Mouse (Mus musculus): ENCODE data around the gene Grrp1. TPM values are rescaled to one million over a fixed set of nuclear protein-coding genes. Genes with fewer than 3 reads are reported as not detected.
A peak's percentile ranks its signal among the peaks of the same experiment; 100 is the strongest.

Gene Grrp1
- polyA plus RNA-seq, 1 experiment from 2014 or later, result 6.8 TPM

- Histone ChIP-seq H3K9ac (ENCODE audit: low read depth, low read length) (no peak overlapping the region), H3K4me3 (ENCODE audit: low read depth, low read length) (no peak overlapping the region), H3K9me3 (ENCODE audit: control insufficient read depth, low read length) (no peaks in the 10 kb centered on the region), H3K36me3 (ENCODE audit: control insufficient read depth, insufficient read depth, low read length) (no peaks in the 10 kb centered on the region), H3K4me1 (ENCODE audit: control insufficient read depth, insufficient read depth, low read length) (peaks cover 17% of the 10 kb centered on the region), H3K4me2 (ENCODE audit: low read depth, low read length) (no peak overlapping the region), H3K27ac (replicated peaks; ENCODE audit: low read depth, low read length) (0 out of 2 replicates have a peak overlapping the region, but pooled peaks have one; percentile 33), H3K27me3 (replicated peaks; ENCODE audit: control insufficient read depth, insufficient read depth, low read length) (peaks cover 35% of the 10 kb centered on the region)
- DNase-seq (ENCODE audit: low spot score), result peak; percentile 52
- no peak for ATAC-seq (ENCODE audit: low read depth)
- WGBS, result 18% methylated on average over 11 of the region's 11 CpGs
Observed at GRCm38 (mm10) chr4:134257198-134258009, 3.5 kb upstream of the Grrp1 start.

GRCm38 (mm10) chr4:134256407-134257197 is 2.7 kb upstream of the Grrp1 start:
- no peak overlapping the region for H3K4me2 ChIP-seq (ENCODE audit: low read depth, low read length)
- ATAC-seq (ENCODE audit: low read depth), result no peak
- DNase-seq (ENCODE audit: low spot score), result no peak
- H3K27me3 ChIP-seq (replicated peaks; ENCODE audit: control insufficient read depth, insufficient read depth, low read length), result peaks cover 43% of the 10 kb centered on the region
- H3K4me3 ChIP-seq (ENCODE audit: low read depth, low read length), result no peak overlapping the region
- 0 out of 2 replicates have a peak overlapping the region, but pooled peaks have one; percentile 5 for H3K9ac ChIP-seq (ENCODE audit: low read depth, low read length)
- no peaks in the 10 kb centered on the region for H3K9me3 ChIP-seq (ENCODE audit: control insufficient read depth, low read length)
- 0 out of 2 replicates have a peak overlapping the region, but pooled peaks have one; percentile 33 for H3K27ac ChIP-seq (replicated peaks; ENCODE audit: low read depth, low read length)
- H3K4me1 ChIP-seq (ENCODE audit: control insufficient read depth, insufficient read depth, low read length), result peaks cover 25% of the 10 kb centered on the region
- no peaks in the 10 kb centered on the region for H3K36me3 ChIP-seq (ENCODE audit: control insufficient read depth, insufficient read depth, low read length)
- WGBS, result 15% methylated on average over 16 of the region's 19 CpGs

GRCm38 (mm10) chr4:134255854-134256253 is 1.9 kb upstream of the Grrp1 start:
- Histone ChIP-seq H3K27me3 (replicated peaks; ENCODE audit: control insufficient read depth, insufficient read depth, low read length) (peaks cover 50% of the 10 kb centered on the region), H3K4me3 (ENCODE audit: low read depth, low read length) (no peak overlapping the region), H3K9me3 (ENCODE audit: control insufficient read depth, low read length) (no peaks in the 10 kb centered on the region), H3K9ac (ENCODE audit: low read depth, low read length) (0 out of 2 replicates have a peak overlapping the region, but pooled peaks have one; percentile 5), H3K27ac (replicated peaks; ENCODE audit: low read depth, low read length) (no peak overlapping the region), H3K36me3 (ENCODE audit: control insufficient read depth, insufficient read depth, low read length) (no peaks in the 10 kb centered on the region), H3K4me2 (ENCODE audit: low read depth, low read length) (no peak overlapping the region), H3K4me1 (ENCODE audit: control insufficient read depth, insufficient read depth, low read length) (peaks cover 30% of the 10 kb centered on the region)
- no peak for DNase-seq (ENCODE audit: low spot score)
- ATAC-seq (ENCODE audit: low read depth), result no peak
- 20% methylated on average over 4 of the region's 4 CpGs for WGBS

- H3K27me3 ChIP-seq (replicated peaks; ENCODE audit: control insufficient read depth, insufficient read depth, low read length), result peaks cover 60% of the 10 kb centered on the region
Observed at GRCm38 (mm10) chr4:134254835-134255234, 929 bp upstream of the Grrp1 start.

GRCm38 (mm10) chr4:134252911-134253721 is 790 bp downstream of the Grrp1 start:
- Histone ChIP-seq H3K27ac (replicated peaks; ENCODE audit: low read depth, low read length) (no peak overlapping the region), H3K4me1 (ENCODE audit: control insufficient read depth, insufficient read depth, low read length) (peaks cover 34% of the 10 kb centered on the region), H3K9ac (ENCODE audit: low read depth, low read length) (peak overlapping the region; percentile 43; the same call in 1 of the 2 replicates), H3K36me3 (ENCODE audit: control insufficient read depth, insufficient read depth, low read length) (no peaks in the 10 kb centered on the region), H3K9me3 (ENCODE audit: control insufficient read depth, low read length) (no peaks in the 10 kb centered on the region), H3K4me3 (ENCODE audit: low read depth, low read length) (peak overlapping the region; percentile 54), H3K4me2 (ENCODE audit: low read depth, low read length) (peak overlapping the region; percentile 93), H3K27me3 (replicated peaks; ENCODE audit: control insufficient read depth, insufficient read depth, low read length) (peaks cover 75% of the 10 kb centered on the region)
- ATAC-seq (ENCODE audit: low read depth), result no peak
- 15% methylated on average over 15 of the region's 15 CpGs for WGBS
- no peak for DNase-seq (ENCODE audit: low spot score)

More at GRCm38 (mm10) chr4:134254835-134255234, 929 bp upstream of the Grrp1 start:
- no peak for DNase-seq (ENCODE audit: low spot score)
- no peak overlapping the region for H3K9ac ChIP-seq (ENCODE audit: low read depth, low read length)
- WGBS, result 38% methylated on average over 3 of the region's 3 CpGs
- no peaks in the 10 kb centered on the region for H3K36me3 ChIP-seq (ENCODE audit: control insufficient read depth, insufficient read depth, low read length)
- peaks cover 36% of the 10 kb centered on the region for H3K4me1 ChIP-seq (ENCODE audit: control insufficient read depth, insufficient read depth, low read length)
- no peak overlapping the region for H3K4me2 ChIP-seq (ENCODE audit: low read depth, low read length)
- ATAC-seq (ENCODE audit: low read depth), result no peak
- no peak overlapping the region for H3K4me3 ChIP-seq (ENCODE audit: low read depth, low read length)
- H3K27ac ChIP-seq (replicated peaks; ENCODE audit: low read depth, low read length), result no peak overlapping the region
- no peaks in the 10 kb centered on the region for H3K9me3 ChIP-seq (ENCODE audit: control insufficient read depth, low read length)

DNA sequence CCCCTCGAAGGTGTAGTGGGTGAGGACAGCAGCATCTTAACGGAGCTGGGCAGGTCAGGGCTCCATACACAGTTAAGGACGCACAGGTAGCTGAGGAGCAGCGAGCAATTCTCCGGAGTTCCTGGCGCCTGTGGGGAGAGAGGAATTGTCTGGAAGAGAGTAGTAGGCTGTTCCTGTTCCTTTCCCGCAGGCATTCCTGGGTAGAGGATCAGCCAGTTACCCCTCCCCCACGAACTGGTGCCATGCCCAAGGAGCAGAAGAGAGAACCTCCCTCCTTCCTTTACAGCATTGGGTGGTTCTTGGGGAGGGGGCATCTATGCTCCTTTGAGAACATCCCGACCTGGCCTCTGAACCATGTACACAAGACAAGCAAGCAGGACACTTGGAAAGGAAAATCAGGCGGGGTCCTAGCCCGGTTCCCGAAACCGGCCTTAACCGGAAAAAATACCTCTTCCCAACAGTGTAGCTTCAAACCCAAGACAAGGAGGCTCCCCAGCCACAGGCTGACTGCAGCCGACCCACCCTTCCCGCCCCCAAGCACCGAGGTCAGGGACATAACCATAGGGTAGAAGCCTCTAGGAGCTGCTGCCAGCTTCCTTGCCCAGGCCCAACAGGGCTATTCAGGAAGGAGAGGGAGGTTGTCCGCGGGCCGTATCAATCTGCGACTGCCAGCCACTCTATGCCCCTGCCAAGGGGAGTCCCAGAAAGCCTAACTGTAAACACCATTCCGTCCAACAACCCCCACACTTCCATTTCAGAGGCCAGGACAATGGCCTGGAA is 1.6 kb downstream of the Grrp1 start:
- 9% methylated on average over 20 of the region's 22 CpGs for WGBS
- no peaks in the 10 kb centered on the region for H3K9me3 ChIP-seq (ENCODE audit: control insufficient read depth, low read length)
- 0 out of 2 replicates have a peak overlapping the region, but pooled peaks have one; percentile 65 for H3K9ac ChIP-seq (ENCODE audit: low read depth, low read length)
- no peak overlapping the region for H3K27ac ChIP-seq (replicated peaks; ENCODE audit: low read depth, low read length)
- peaks cover 82% of the 10 kb centered on the region for H3K27me3 ChIP-seq (replicated peaks; ENCODE audit: control insufficient read depth, insufficient read depth, low read length)
- DNase-seq (ENCODE audit: low spot score), result no peak
- no peaks in the 10 kb centered on the region for H3K36me3 ChIP-seq (ENCODE audit: control insufficient read depth, insufficient read depth, low read length)
- peaks cover 33% of the 10 kb centered on the region for H3K4me1 ChIP-seq (ENCODE audit: control insufficient read depth, insufficient read depth, low read length)
- peak overlapping the region; percentile 93 for H3K4me2 ChIP-seq (ENCODE audit: low read depth, low read length)
- peak overlapping the region; percentile 54 for H3K4me3 ChIP-seq (ENCODE audit: low read depth, low read length)
- ATAC-seq (ENCODE audit: low read depth), result no peak

DNA sequence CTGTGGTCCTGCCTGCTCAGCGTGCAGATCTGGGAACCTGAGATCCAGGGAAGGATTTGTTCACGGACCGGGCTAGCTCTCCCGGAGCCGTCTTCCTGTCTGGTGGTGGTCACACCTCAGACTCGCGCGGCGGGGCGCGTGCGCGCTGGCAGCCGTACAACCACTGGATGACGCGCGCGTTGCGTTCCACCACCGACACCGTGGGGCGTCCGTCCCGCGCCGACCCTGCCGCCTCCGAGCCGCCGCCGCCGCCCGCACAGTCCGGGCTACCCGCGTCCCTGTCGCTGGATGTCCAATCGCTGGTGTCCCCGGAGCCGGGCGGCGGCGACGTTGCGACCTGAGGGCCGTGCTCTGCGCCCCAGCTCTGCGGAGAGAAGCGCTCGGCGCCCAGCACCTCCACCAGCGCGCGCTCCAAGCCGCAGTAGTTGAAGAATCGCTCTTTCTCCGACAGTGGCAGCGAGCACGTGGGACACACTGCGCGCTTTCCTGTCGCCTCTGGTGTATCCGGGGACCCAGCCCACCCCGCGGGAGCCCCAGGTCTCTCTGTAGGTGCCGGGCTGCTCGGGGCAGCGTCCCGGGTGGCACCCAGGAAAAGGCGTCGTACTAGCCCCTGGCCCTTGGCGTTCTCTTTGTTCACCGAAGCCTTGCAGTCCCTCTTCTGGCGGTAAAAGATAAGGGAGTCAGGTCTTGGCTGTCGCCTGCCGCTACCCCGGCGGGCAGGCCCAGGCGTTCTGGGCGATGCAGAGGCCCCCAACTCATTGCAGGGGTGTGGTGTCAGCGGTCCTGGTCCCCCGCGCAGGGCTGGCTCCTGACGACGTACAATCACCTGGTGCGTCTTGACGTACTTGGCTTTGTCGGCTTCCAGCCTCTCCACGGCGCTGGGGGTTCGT is 2.4 kb downstream of the Grrp1 start:
- Histone ChIP-seq H3K9ac (ENCODE audit: low read depth, low read length) (peak overlapping the region; percentile 65), H3K9me3 (ENCODE audit: control insufficient read depth, low read length) (no peaks in the 10 kb centered on the region), H3K4me1 (ENCODE audit: control insufficient read depth, insufficient read depth, low read length) (peaks cover 33% of the 10 kb centered on the region), H3K27ac (replicated peaks; ENCODE audit: low read depth, low read length) (no peak overlapping the region), H3K27me3 (replicated peaks; ENCODE audit: control insufficient read depth, insufficient read depth, low read length) (peaks cover 89% of the 10 kb centered on the region), H3K4me2 (ENCODE audit: low read depth, low read length) (peak overlapping the region; percentile 93), H3K4me3 (ENCODE audit: low read depth, low read length) (peak overlapping the region; percentile 54), H3K36me3 (ENCODE audit: control insufficient read depth, insufficient read depth, low read length) (no peaks in the 10 kb centered on the region)
- WGBS, result 1% methylated on average over 58 of the region's 91 CpGs
- DNase-seq (ENCODE audit: low spot score) (no peak), ATAC-seq (ENCODE audit: low read depth) (0 out of 2 replicates have a peak, but pooled peaks have one; percentile 11)
